10 mouse cellular contexts compared by ENCODE assay signal in the genomic region with DNA sequence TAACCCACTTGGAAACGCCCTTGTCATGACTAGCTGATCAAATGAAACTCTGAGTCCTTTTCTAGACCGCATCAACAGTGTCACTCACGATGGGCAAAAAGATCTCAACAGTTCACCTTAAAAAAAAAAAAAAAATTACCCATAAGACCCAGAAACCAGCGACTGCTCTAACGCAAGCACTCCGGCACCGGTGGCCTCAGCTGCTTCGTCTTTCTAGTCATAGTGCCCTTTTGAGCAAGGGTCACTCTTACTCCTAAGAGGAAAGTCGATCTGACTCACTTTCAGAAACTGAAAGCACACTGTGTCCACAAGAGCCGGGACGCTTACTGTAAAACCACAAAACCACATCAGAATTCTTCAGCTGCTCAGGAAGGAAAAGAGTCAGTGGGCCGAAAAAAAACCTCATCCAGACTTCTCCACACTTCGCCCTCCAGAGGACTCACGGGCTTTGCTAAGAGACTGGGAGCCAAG. TPM values are rescaled to one million over a fixed set of nuclear protein-coding genes. Genes with fewer than 3 reads are reported as not detected.
DNase-seq lines count a peak whose midpoint lies in the region; ATAC-seq and TF ChIP-seq lines count a peak whose summit lies in the region.
"Had no signal": no experiment of that assay in that cellular context is flagged by ENCODE, and none has a peak within 500 bp of the region (broad histone marks: within the 10 kb centered on the region; RNA-seq: fewer than 3 reads in every experiment).

No protein-coding gene starts in this region.

- H3K9me3 ChIP-seq in G1E (replicated peaks) = 0 out of 2 replicates have a peak, but pooled peaks cover 3% of the 10 kb centered on the region

- WGBS in lung, adult 2 months = 49% methylated on average over 14 of the region's 14 CpGs

- no peak for TF ChIP-seq POLR2A in lung, adult 2 months (IDR thresholded peaks at IDR 0.05; ENCODE audit: borderline replicate concordance, extremely low read depth, low read depth, low read length)

- H3K27me3 ChIP-seq in G1E (ENCODE audit: insufficient read depth, low read length) = peaks cover 21% of the 10 kb centered on the region

- 0 out of 2 replicates have a peak, but pooled peaks have one; percentile 22 for ATAC-seq in G1E (ENCODE audit: extremely low read depth, insufficient number of reproducible peaks, low FRiP score, poor library complexity, severe bottlenecking)
- ATAC-seq in granulocyte monocyte progenitor cell, adult 5-6 weeks (replicated peaks; ENCODE audit: poor library complexity, severe bottlenecking) = peak; percentile 87
- peak; percentile 30 for ATAC-seq in megakaryocyte-erythroid progenitor cell, adult 5-6 weeks (replicated peaks; ENCODE audit: low FRiP score, low TSS enrichment, poor library complexity, severe bottlenecking)

- DNase-seq in lung, postnatal 14 days = peak; percentile 6
- no peak for DNase-seq in lung, adult 2 months
- no peak for DNase-seq in G1E (ENCODE audit: low spot score)
- DNase-seq in retina, embryonic 14.5 days (ENCODE audit: low spot score) = no peak
- DNase-seq in right cerebral cortex, postnatal 25 days = no peak
- no peak for DNase-seq in left cerebral cortex, postnatal 14 days (ENCODE audit: low spot score in 2 of 2)
- DNase-seq: adrenal gland, adult 8-10 months had no signal

- H3K36me3 ChIP-seq in G1E (replicated peaks) = no peaks in the 10 kb centered on the region

- H3K4me3 ChIP-seq in lung, adult 2 months (replicated peaks; ENCODE audit: extremely low read depth, low read depth, low read length) = no peak overlapping the region
- peak overlapping the region; percentile 18; the same call in 1 of the 2 replicates for H3K4me3 ChIP-seq in G1E (ENCODE audit: low read depth, low read length)

- no peaks in the 10 kb centered on the region for H3K4me1 ChIP-seq in lung, adult 2 months (ENCODE audit: control insufficient read depth, insufficient read depth, low read length)
- H3K4me1 ChIP-seq in G1E (ENCODE audit: insufficient read depth, low read depth, low read length) = peaks cover 29% of the 10 kb centered on the region

- TF ChIP-seq CTCF in lung, adult 2 months (IDR thresholded peaks at IDR 0.05; ENCODE audit: insufficient read depth, low read length) = no peak
- no peak for TF ChIP-seq CTCF in G1E (IDR thresholded peaks at IDR 0.05; ENCODE audit: low read depth, low read length)

- intact Hi-C loops in left cerebral cortex, postnatal 14 days (cut with DNase I) = loop anchor here (5.0 kb wide), 1 partner anchor 332 kb away; no protein-coding TSS in a partner anchor

RNA-seq across cellular contexts. Expression of a gene that starts 53.5 kb away (rescaled TPM):
- polyA plus RNA-seq in lung, adult 2 months (2012; rRNA removed) = 0.32 and 0.37 TPM in 2 replicates
- total RNA-seq in G1E (2014; fragmentation: Nextera tagmentation) (not detected in 2 replicates), G1E (2017) (0.05 and 0.17 TPM in 2 replicates)
- not detected in 2 replicates for polyA plus RNA-seq in G1E (2012)
- total RNA-seq in granulocyte monocyte progenitor cell, adult 5-6 weeks (2014; fragmentation: Nextera tagmentation) = not detected in 2 replicates
- total RNA-seq in granulocyte monocyte progenitor cell, adult 5-6 weeks (2017) = not detected in 2 replicates
- total RNA-seq in megakaryocyte-erythroid progenitor cell, adult 5-6 weeks (2014; fragmentation: Nextera tagmentation) = not detected in 2 replicates
- 3.2 TPM in 1 of 2 replicates, not detected in the other for total RNA-seq in megakaryocyte-erythroid progenitor cell, adult 5-6 weeks (2017)
- total RNA-seq in left cerebral cortex, postnatal 14 days (2021) = not detected
- polyA plus RNA-seq: lung, embryonic 16.5 days had no signal

Comparison
In these comparisons a context has a peak if more than half of its experiments do, and no peak if none do; other contexts are left out.
1. ATAC-seq: peak in every context shown above with its lines; median percentile 87 in granulocyte monocyte progenitor cell, adult 5-6 weeks; 30 in megakaryocyte-erythroid progenitor cell, adult 5-6 weeks; 22 in G1E.